Mouse (Mus musculus) mammary gland, adult 2 months (tissue): Measurements from ENCODE around the gene Catsperd. TPM values are rescaled to one million over a fixed set of nuclear protein-coding genes. Genes with fewer than 3 reads are reported as not detected.

Experiments used
- polyA plus RNA-seq: library from polyadenylated mRNA; depleted of rRNA; stranded (reverse); fragments of >200 nt; gene quantifications from 2 replicates; pipeline ENCODE4 v1.2.3, GENCODE M21; 2012; ENCODE audit warnings: low replicate concordance; rRNA removed

Gene Catsperd
- polyA plus RNA-seq: 0.31 and 0.63 TPM in 2 replicates

DNA sequence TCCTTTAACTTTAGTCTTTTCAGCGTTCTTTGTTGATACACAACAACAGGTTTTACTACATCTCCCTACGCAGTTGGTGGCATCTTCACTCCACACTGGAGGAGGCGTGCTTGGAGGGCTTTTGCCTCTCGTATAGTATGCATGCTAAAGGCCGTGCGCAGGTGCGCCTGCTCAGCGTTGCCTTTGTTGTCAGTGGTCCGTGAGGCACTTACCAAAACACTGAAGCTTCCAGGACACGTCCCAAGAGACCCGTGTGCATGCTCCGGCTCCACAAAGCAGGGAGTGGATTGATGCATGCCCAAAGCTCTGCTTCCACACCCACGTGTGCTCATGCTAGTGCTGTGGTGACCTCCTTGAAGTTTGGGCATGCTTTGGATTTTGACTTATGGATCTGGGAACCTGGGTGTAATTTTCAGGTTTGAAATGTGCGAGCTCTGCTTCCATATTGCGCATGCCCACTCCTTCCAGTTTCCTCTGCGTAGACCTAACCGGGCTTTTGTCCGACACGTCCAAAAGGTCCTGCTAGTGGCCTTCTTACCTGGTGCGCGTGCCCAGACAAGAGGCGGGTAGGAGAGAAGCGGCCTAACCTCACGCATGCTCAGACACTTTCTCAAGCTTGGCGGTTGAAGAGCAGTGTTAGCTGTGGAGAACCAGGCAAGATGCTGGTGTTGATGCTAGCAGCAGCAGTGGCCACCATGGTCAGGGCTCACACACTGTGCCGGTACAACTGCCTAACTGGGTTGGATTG is at the start of gene Catsperd:
Gene Catsperd, plus strand, starts transcription at position 614 of the 748 bp plus-strand sequence.

DNA sequence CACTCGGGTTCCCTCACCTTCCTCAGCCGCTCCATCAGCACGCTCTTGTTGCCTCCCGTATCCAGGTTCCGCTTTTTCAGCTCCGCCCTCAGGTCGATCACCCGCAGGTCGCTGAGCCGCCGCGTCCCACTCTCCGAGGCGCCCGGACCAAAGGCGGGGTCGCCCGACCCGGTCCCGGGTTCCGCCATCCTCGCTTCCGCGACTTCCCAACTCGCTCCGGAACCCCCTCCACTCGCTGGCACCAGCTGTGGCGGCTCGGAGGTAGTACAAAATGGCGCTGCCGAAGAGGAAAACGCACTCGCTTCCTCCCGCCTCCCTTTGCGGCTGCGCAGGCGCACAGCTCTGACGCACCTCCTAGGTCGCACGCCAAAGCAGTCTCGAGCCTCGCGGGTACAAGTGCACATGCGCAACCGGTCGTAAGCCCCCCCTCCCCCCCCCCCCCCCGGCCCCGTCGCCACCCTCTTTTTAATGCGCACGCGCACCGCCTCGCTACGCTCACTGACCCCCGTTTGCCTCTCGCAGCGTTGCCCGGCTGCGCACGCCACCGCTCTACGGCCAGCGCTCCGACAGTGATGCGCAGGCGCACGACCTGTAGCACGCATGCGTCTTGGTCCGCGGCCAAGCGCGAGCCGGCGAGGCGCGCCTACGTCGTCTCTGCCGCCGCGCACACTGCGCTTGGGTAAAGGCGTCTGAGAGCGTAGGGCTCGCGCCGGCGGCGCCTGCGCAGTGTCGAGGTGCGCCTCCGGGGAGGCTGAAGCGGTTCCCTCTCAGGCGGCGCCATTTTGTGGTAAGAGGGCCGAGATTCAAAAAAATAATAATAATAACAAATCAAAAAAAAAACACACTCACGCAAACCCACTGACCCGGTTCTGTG is 43.4 kb upstream of the Catsperd start, which contains the start of the genes Safb2 and Safb:
Gene Safb2, minus strand, starts transcription at position 329 of the 874 bp plus-strand sequence.
Gene Safb, plus strand, starts transcription at position 569 of the 874 bp plus-strand sequence.

DNA sequence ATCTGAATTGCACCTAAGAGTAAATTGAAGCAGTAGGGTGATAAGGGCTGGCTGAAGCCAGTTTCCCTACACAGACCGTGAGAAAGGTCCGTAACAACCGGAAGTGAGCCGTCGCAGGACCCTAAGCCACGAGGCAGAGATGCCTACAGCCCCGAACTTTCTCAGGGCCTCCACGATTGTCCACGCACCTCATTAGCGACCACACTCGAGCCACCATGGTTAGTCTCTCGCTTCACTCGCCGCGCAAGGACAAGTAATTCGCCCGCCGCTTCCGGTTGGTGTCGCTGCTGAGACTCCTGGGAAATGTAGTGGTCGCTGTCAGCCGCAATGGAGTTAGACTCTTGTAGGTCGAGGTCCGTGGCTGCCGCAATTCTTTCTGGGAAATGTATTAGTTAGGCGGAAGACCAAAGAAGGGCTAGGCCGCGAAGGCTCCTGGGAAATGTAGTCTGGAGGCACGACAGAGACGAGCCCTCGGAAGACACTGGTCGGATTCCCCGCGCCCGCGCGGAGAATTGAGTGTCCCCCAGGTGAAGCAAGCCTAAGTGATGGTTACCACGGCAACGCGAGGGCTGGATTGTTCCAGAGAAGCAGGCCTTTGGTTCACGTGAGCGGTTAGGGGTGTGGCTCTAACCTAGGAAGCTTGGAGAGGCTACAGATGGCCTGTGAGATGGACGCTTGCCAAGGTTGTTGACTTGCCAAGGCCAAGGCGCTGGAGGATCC is 18.3 kb upstream of the Catsperd start, which contains the start of gene 2410015M20Rik:
Gene 2410015M20Rik, minus strand, starts transcription at position 320 of the 720 bp plus-strand sequence.

DNA sequence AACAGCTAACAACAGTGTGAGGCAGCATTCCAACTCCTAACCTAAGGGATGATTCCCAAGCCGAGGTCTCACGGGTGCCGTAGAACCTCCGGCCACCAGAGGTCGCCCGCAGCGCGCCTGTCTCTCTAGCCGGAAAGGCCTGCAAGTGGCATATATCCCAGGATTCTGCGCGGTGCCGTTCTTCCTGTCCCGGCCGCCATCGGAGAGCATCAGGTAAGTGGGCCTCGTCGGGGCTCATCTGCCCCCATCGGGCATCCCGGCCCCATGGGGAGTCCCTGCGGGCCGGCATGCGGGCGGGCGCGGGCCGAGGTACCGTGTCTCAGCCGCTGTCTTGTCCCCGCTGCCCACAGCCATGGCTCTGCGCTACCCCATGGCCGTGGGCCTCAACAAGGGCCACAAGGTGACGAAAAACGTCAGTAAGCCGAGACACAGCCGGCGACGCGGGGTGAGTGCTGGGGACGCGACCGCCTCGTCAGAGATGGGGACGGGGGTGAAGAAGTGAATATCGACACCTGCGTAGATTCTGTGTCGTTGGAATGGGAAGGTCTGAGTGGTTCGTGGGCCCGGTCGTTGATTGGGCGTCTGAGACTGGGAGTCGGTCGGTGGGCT is 14.6 kb upstream of the Catsperd start, which contains the start of gene Rpl36:
Gene Rpl36, plus strand, starts transcription at position 181 of the 609 bp plus-strand sequence.

GRCm38 (mm10) chr17:56626754-56627470 is 1.0 kb upstream of the Catsperd start, which contains the start of gene Lonp1:
Lonp1 (minus strand) TSS chr17:56626887.

DNA sequence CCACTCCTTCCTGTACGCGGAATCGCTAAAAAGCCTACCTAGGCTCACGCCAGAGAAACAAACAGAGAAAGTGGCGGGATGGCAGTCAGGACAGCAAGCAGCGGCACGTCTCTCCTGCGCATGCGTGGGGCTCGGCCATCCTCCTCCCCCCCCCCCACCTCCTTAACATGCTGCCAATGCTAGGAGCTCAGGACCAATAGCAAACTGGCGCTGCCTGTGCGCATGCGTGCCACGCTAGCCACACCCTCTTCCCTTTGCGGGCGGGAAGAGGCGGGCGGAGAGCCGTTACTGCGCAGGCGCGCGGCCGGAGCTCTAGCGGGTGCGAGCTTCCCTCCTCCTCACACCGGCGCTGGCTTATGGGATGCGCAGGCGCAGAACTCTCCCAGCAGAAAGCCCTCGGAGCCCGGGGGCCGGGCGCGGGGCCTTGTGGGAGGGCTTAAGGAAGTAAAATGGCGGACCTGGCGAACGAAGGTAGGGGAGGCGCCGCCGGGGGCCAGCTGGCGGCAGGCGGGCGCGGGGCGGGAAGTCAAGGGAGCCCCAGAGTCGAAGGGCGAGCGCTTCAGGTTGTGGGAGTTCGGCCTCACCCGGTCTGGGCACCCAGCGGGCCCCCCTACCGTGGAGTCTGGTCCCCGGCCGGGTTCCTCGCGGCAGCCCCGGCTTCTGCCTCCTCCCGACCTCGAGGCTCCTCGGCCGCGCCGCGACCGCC is 45.2 kb downstream of the Catsperd start, which contains the start of gene Ranbp3:
Gene Ranbp3, plus strand, starts transcription at position 354 of the 706 bp plus-strand sequence.

Other genes starting within 250 kb of the Catsperd start
- 112 and 178 TPM in 2 replicates for gene Ptprs, start 151.7 kb upstream of the Catsperd start, polyA plus RNA-seq
- gene Znrf4, start 115.7 kb upstream of the Catsperd start, polyA plus RNA-seq: 0.10 TPM in 1 of 2 replicates, not detected in the other
- 13.3 and 17.3 TPM in 2 replicates for gene Gm20219, start 73.8 kb upstream of the Catsperd start, polyA plus RNA-seq
- gene Safb2, start 43.6 kb upstream of the Catsperd start, polyA plus RNA-seq: 56.0 and 97.0 TPM in 2 replicates
- 42.7 and 81.7 TPM in 2 replicates for gene Safb, start 43.3 kb upstream of the Catsperd start, polyA plus RNA-seq
- gene 2410015M20Rik, start 18.4 kb upstream of the Catsperd start, polyA plus RNA-seq: 140 and 142 TPM in 2 replicates
- gene Rpl36, start 14.7 kb upstream of the Catsperd start, polyA plus RNA-seq: 1,962 and 4,053 TPM in 2 replicates
- 76.8 and 87.4 TPM in 2 replicates for gene Lonp1, start 1.3 kb upstream of the Catsperd start, polyA plus RNA-seq
- 68.1 and 99.5 TPM in 2 replicates for gene Ranbp3, start 45.2 kb downstream of the Catsperd start, polyA plus RNA-seq
- gene Ndufa11, start 89.6 kb downstream of the Catsperd start, polyA plus RNA-seq: 689 and 708 TPM in 2 replicates
- 27.7 and 47.7 TPM in 2 replicates for gene Vmac, start 89.9 kb downstream of the Catsperd start, polyA plus RNA-seq
- gene Nrtn, start 129.4 kb downstream of the Catsperd start, polyA plus RNA-seq: 12.6 and 45.0 TPM in 2 replicates
- 71.4 and 109 TPM in 2 replicates for gene Dus3l, start 136.6 kb downstream of the Catsperd start, polyA plus RNA-seq
- 2.4 and 5.4 TPM in 2 replicates for gene Prr22, start 142.1 kb downstream of the Catsperd start, polyA plus RNA-seq
- 17.1 and 19.0 TPM in 2 replicates for gene Rfx2, start 202.9 kb downstream of the Catsperd start, polyA plus RNA-seq
- gene Acsbg2, start 246.3 kb downstream of the Catsperd start, polyA plus RNA-seq: not detected in 2 replicates
- gene 1700061G19Rik, start 247.3 kb downstream of the Catsperd start, polyA plus RNA-seq: 0.05 and 0.06 TPM in 2 replicates